Mouse (Mus musculus) megakaryocyte-erythroid progenitor cell, adult 5-6 weeks (primary cell): ENCODE data around the gene Gm5580. TPM values are rescaled to one million over a fixed set of nuclear protein-coding genes. Genes with fewer than 3 reads are reported as not detected.
"Not testable (repeated sequence)": the region's sequence is repeated elsewhere in the genome, so short reads cannot be mapped to it uniquely, and the experiment has no call there.

Source experiments
- ATAC-seq: replicated peaks from 2 replicates; pipeline ENCODE4 v1.8.0; 2016; ENCODE audit warnings: mild to moderate bottlenecking, inconsistent platforms; ENCODE audit not compliant: severe bottlenecking, poor library complexity, low FRiP score, low TSS enrichment
- total RNA-seq, 2 experiments: library from RNA; stranded (forward) in 1 of 2; stranded (reverse) in 1 of 2; fragments of 200-1000, 215-1000 nt in 1 of 2; fragments of >200 nt in 1 of 2; fragmentation: Nextera tagmentation in 1 of 2; gene quantifications; 2 replicates each; pipeline ENCODE4 v1.2.3; 2014 to 2017

Gm5580 gene
- total RNA-seq (2014; fragmentation: Nextera tagmentation): not detected in 2 replicates
- total RNA-seq (2017): 0.28 and 0.99 TPM in 2 replicates

- ATAC-seq: not testable (repeated sequence)
Measured at GRCm38 (mm10) chr6:116550841-116551240, at the start of gene Gm5580. TSS of gene Gm5580 (plus strand) at chr6:116551141.

DNA sequence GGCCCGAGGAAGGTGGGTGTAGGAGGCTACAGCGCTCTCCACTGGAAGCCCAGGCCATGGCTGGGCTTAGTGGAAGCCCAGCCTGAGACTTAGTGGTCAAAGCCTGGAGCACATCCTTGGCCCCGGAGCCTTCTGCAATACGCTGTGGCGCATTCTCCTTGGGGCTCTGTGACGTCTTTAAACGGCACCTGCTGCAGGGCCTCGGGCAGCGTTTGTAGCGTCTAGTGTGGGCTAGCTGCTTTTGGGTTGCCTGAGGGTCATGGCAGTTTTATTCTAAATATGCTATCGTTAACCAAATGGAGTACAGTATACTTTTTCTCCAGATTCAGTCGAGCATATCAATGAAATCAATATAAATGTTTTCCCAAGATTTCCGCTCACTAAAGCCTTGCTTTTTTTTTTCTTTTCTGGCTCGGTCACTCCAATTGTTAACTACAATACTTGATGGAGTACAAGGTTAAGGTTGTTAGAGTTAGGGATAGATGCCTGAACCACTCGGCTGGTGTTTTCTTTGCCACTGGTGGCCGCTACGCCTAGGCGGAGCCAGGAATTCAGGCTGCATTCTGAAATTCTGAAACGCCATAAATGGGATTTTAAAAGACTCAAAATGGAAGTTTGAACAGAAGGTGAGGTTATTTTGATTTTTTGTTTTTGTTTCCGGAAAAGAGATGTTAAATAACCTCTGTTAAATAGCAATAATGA lies 44.5 kb upstream of the Gm5580 start, which contains the start of gene Olfr212:
Gene Olfr212 (plus strand): TSS at position 215 of the 702 bp plus-strand sequence.
- ATAC-seq: peak; percentile 70

GRCm38 (mm10) chr6:116514832-116515231 lies 36.1 kb upstream of the Gm5580 start:
- ATAC-seq: no peak

DNA sequence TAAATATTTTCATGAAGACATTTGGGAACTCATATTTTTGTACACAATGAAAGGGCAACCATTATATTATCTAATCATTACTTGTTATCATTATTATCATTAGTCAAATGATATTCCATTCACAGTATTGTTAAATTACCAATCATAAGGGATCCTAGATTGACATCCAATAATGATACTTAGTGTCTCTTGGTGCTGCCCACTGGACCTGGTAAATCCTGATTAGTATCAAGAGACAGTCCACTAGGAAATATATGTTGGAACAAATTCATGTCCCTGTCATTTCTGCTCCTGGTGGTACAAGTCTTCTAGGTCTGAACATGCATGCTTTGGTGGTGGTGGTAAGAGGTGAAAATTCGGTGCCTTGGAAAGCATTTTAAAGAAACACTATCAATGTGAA lies 12.8 kb upstream of the Gm5580 start, which contains the start of gene Olfr213:
Gene Olfr213 (plus strand): TSS at position 301 of the 400 bp plus-strand sequence.
- ATAC-seq: no peak

- ATAC-seq: no peak; the same call in 1 of the 2 replicates
Measured at GRCm38 (mm10) chr6:116542500-116542899, 8.4 kb upstream of the Gm5580 start.

GRCm38 (mm10) chr6:116553935-116554334 lies 3.0 kb downstream of the Gm5580 start, which contains the start of gene Olfr214:
TSS of gene Olfr214 (plus strand) at chr6:116554235.
- no peak for ATAC-seq

DNA sequence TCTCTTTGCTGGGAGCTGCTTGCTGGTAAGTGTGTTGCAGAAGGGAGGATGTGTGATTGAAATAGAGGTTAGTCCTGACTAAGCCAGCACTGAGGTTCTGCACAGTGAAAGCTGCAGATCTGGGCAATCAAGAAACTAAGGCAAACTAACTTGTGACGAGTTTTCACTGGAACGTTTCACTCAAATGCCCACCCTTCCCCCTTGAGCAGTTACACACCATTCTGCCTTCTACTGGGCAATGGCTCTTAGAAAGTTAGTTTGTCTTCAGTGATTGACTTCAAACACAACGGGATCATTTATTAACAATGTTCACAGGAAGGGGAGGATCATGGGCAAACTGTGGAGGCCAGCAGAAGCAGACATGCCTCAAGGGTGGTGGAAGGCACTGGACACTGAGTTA lies 4.0 kb downstream of the Gm5580 start:
- ATAC-seq: no peak

DNA sequence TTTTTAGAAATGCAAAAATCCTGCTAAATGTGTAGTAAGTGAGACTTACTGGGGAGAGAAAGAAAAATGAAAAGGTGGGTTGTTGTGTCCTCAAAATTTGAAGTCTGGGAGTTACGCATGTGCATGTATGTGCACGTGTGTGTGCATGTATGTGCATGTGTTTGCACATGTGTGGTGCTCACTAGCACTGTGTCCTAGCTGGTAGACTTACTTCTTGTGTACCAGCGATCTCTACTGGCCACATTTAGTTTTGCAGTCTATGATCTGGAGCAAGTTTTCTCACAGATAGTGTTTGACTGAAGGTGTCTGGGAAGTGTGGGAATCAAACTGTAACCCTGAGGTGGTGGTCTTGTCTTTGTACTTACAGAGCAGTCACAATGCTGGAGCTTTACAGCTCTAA lies 18.9 kb downstream of the Gm5580 start:
- peak; percentile 88 for ATAC-seq

- ATAC-seq: no peak
Measured at GRCm38 (mm10) chr6:116584095-116584494, 33.2 kb downstream of the Gm5580 start, which contains the start of gene Olfr215. TSS of gene Olfr215 (minus strand) at chr6:116584195.

DNA sequence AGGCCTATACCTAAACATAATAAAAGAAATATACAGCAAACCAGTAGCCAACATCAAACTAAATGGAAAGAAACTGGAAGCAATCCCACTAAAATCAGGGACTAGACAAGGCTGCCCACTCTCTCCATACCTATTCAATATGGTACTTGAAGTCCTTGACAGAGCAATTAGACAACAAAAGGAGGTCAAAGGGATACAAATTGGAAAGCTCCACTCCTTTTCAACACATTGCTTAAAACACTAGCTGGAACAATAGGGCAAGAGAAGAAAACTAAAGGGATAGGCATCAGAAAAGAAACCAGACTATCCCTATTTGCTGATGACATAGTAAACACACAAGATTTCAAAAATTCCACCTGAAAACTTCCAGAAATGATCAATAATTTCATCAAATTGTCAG lies 50.0 kb downstream of the Gm5580 start:
- not testable (repeated sequence) for ATAC-seq

Other genes with a start within 250 kb of the Gm5580 start
- 48.1 and 51.8 TPM in 2 replicates for gene March8, start 213.1 kb upstream of the Gm5580 start, total RNA-seq (2014; fragmentation: Nextera tagmentation)
- 47.0 and 51.0 TPM in 2 replicates for gene March8, start 213.1 kb upstream of the Gm5580 start, total RNA-seq (2017)
- gene Alox5, start 90.0 kb upstream of the Gm5580 start, total RNA-seq (2014; fragmentation: Nextera tagmentation): 3.2 and 4.4 TPM in 2 replicates
- gene Alox5, start 90.0 kb upstream of the Gm5580 start, total RNA-seq (2017): 4.2 and 5.7 TPM in 2 replicates
- not detected in 2 replicates for gene Olfr211, start 62.0 kb upstream of the Gm5580 start, total RNA-seq (2014; fragmentation: Nextera tagmentation)
- not detected in 2 replicates for gene Olfr211, start 62.0 kb upstream of the Gm5580 start, total RNA-seq (2017)
- gene Olfr212, start 44.6 kb upstream of the Gm5580 start, total RNA-seq (2014; fragmentation: Nextera tagmentation): not detected in 2 replicates
- gene Olfr212, start 44.6 kb upstream of the Gm5580 start, total RNA-seq (2017): not detected in 2 replicates
- not detected in 2 replicates for gene Olfr213, start 12.7 kb upstream of the Gm5580 start, total RNA-seq (2014; fragmentation: Nextera tagmentation)
- not detected in 2 replicates for gene Olfr213, start 12.7 kb upstream of the Gm5580 start, total RNA-seq (2017)
- not detected in 2 replicates for gene Olfr214, start 3.1 kb downstream of the Gm5580 start, total RNA-seq (2014; fragmentation: Nextera tagmentation)
- not detected in 2 replicates for gene Olfr214, start 3.1 kb downstream of the Gm5580 start, total RNA-seq (2017)
- gene Olfr215, start 33.1 kb downstream of the Gm5580 start, total RNA-seq (2014; fragmentation: Nextera tagmentation): not detected in 2 replicates
- gene Olfr215, start 33.1 kb downstream of the Gm5580 start, total RNA-seq (2017): not detected in 2 replicates
- 32.6 and 36.2 TPM in 2 replicates for gene Zfp422, start 77.9 kb downstream of the Gm5580 start, total RNA-seq (2014; fragmentation: Nextera tagmentation)
- gene Zfp422, start 77.9 kb downstream of the Gm5580 start, total RNA-seq (2017): 21.2 and 40.2 TPM in 2 replicates
- gene Depp1, start 99.5 kb downstream of the Gm5580 start, total RNA-seq (2014; fragmentation: Nextera tagmentation): not detected in 2 replicates
- not detected in 2 replicates for gene Depp1, start 99.5 kb downstream of the Gm5580 start, total RNA-seq (2017)
- 2.0 and 2.4 TPM in 2 replicates for gene Rassf4, start 122.8 kb downstream of the Gm5580 start, total RNA-seq (2014; fragmentation: Nextera tagmentation)
- gene Rassf4, start 122.8 kb downstream of the Gm5580 start, total RNA-seq (2017): 3.3 and 5.4 TPM in 2 replicates
- gene Tmem72, start 165.8 kb downstream of the Gm5580 start, total RNA-seq (2014; fragmentation: Nextera tagmentation): 0.11 and 0.27 TPM in 2 replicates
- under 0.01 and 0.09 TPM in 2 replicates for gene Tmem72, start 165.8 kb downstream of the Gm5580 start, total RNA-seq (2017)